Mouse (Mus musculus) cerebellum, postnatal 4 days (tissue): ENCODE results near the gene Fcamr.

Source experiments
- DNase-seq, 2 experiments: peaks; one replicate each; pipeline ENCODE4 v3.0.0; 2022; ENCODE audit warnings: low spot score in 2 of 2, mixed read lengths in 1 of 2

Fcamr gene

GRCm38 (mm10) chr1:130802976-130803375 is 2.3 kb downstream of the Fcamr start:
- DNase-seq: no peak

GRCm38 (mm10) chr1:130804279-130804678 is 3.6 kb downstream of the Fcamr start:
- DNase-seq: no peak

- no peak for DNase-seq
Observed at GRCm38 (mm10) chr1:130810906-130811305, 10.2 kb downstream of the Fcamr start.

- no peak for DNase-seq
Observed at GRCm38 (mm10) chr1:130811316-130811715, 10.6 kb downstream of the Fcamr start.

- DNase-seq: no peak
Observed at GRCm38 (mm10) chr1:130819737-130820136, 19.0 kb downstream of the Fcamr start.

- DNase-seq: no peak
Observed at GRCm38 (mm10) chr1:130820316-130821148, 19.8 kb downstream of the Fcamr start.

- no peak for DNase-seq
Observed at GRCm38 (mm10) chr1:130821149-130821471, 20.4 kb downstream of the Fcamr start.

- DNase-seq: no peak
Observed at GRCm38 (mm10) chr1:130821911-130822625, 21.4 kb downstream of the Fcamr start.

GRCm38 (mm10) chr1:130826448-130826847 is 25.7 kb downstream of the Fcamr start, which contains the start of gene Pigr:
TSS of gene Pigr (plus strand) at chr1:130826684.
- DNase-seq: no peak

- no peak for DNase-seq
Observed at GRCm38 (mm10) chr1:130828656-130829055, 28.0 kb downstream of the Fcamr start.

- no peak for DNase-seq
Observed at GRCm38 (mm10) chr1:130829906-130830830, 29.5 kb downstream of the Fcamr start.

GRCm38 (mm10) chr1:130832230-130833149 is 31.8 kb downstream of the Fcamr start:
- DNase-seq: no peak

- DNase-seq: no peak
Observed at GRCm38 (mm10) chr1:130835161-130835936, 34.6 kb downstream of the Fcamr start.

GRCm38 (mm10) chr1:130838288-130838687 is 37.6 kb downstream of the Fcamr start:
- DNase-seq: no peak

- no peak for DNase-seq
Observed at GRCm38 (mm10) chr1:130840599-130841379, 40.1 kb downstream of the Fcamr start.

GRCm38 (mm10) chr1:130841621-130842020 is 40.9 kb downstream of the Fcamr start:
- DNase-seq: no peak

GRCm38 (mm10) chr1:130844516-130844915 is 43.8 kb downstream of the Fcamr start:
- no peak for DNase-seq

- no peak for DNase-seq
Observed at GRCm38 (mm10) chr1:130849530-130850214, 49.0 kb downstream of the Fcamr start.

GRCm38 (mm10) chr1:130850405-130850804 is 49.7 kb downstream of the Fcamr start:
- no peak for DNase-seq
